Mouse (Mus musculus): ENCODE measurements at regions not wholly inside any gene's neighbourhood (a gene's known extent, or its start where the extent isn't known, plus 50 kb on each side); places are given as distances from the start of the nearest gene placed in this dataset.

- DNase-seq, result peak; percentile 65
Observed at GRCm38 (mm10) chr1:168801046-168801445, 369.0 kb upstream of the Pbx1 start.

- DNase-seq, result no peak
Observed at GRCm38 (mm10) chr1:168786731-168787130, 354.7 kb upstream of the Pbx1 start.

GRCm38 (mm10) chr1:168783851-168784250 is 351.8 kb upstream of the Pbx1 start:
- DNase-seq, result no peak

- no peak for DNase-seq
Observed at GRCm38 (mm10) chr1:168764368-168764895, 332.4 kb upstream of the Pbx1 start.

- no peak for DNase-seq
Observed at GRCm38 (mm10) chr1:168761095-168761494, 329.0 kb upstream of the Pbx1 start.

GRCm38 (mm10) chr1:168760239-168760638 is 328.2 kb upstream of the Pbx1 start:
- DNase-seq, result no peak

GRCm38 (mm10) chr1:168758835-168759234 is 326.8 kb upstream of the Pbx1 start:
- no peak for DNase-seq

GRCm38 (mm10) chr1:168754196-168754595 is 322.1 kb upstream of the Pbx1 start:
- no peak for DNase-seq

- DNase-seq, result no peak
Observed at GRCm38 (mm10) chr1:168743435-168743834, 311.4 kb upstream of the Pbx1 start.

- DNase-seq, result no peak
Observed at GRCm38 (mm10) chr1:168738005-168738404, 305.9 kb upstream of the Pbx1 start.

GRCm38 (mm10) chr1:168737277-168737863 is 305.3 kb upstream of the Pbx1 start:
- no peak for DNase-seq

- no peak for DNase-seq
Observed at GRCm38 (mm10) chr1:168733066-168733465, 301.0 kb upstream of the Pbx1 start.

GRCm38 (mm10) chr1:168709836-168710235 is 277.8 kb upstream of the Pbx1 start:
- DNase-seq, result no peak

- DNase-seq, result peak; percentile 37
Observed at GRCm38 (mm10) chr1:168709017-168709681, 277.1 kb upstream of the Pbx1 start.

GRCm38 (mm10) chr1:168708161-168708865 is 276.2 kb upstream of the Pbx1 start:
- peak; percentile 7 for DNase-seq

GRCm38 (mm10) chr1:168697386-168697785 is 265.3 kb upstream of the Pbx1 start:
- DNase-seq, result no peak

GRCm38 (mm10) chr1:168686821-168687220 is 254.8 kb upstream of the Pbx1 start:
- DNase-seq, result no peak

- DNase-seq, result no peak
Observed at GRCm38 (mm10) chr1:168685147-168685546, 253.1 kb upstream of the Pbx1 start.

GRCm38 (mm10) chr1:168681685-168682491 is 249.8 kb upstream of the Pbx1 start:
- no peak for DNase-seq

- no peak for DNase-seq
Observed at GRCm38 (mm10) chr1:168680674-168681073, 248.6 kb upstream of the Pbx1 start.

GRCm38 (mm10) chr1:168676418-168677413 is 244.6 kb upstream of the Pbx1 start:
- peak; percentile 17 for DNase-seq

- no peak for DNase-seq
Observed at GRCm38 (mm10) chr1:168675741-168676140, 243.7 kb upstream of the Pbx1 start.
